Mouse (Mus musculus) layer of hippocampus, postnatal 36 days (tissue): ENCODE data around the gene Pth2r. TPM values are rescaled to one million over a fixed set of nuclear protein-coding genes. Genes with fewer than 3 reads are reported as not detected.

ENCODE experiments used
- total RNA-seq, 2 experiments: library from RNA; stranded (reverse); gene quantifications; 2 replicates each; pipeline ENCODE4 v1.2.3; 2021

Gene Pth2r
- total RNA-seq, 2 experiments from 2014 or later: 0.17 to 0.30 TPM

Other genes starting within 250 kb of the Pth2r start
- not detected for gene Akr1cl, start 249.3 kb upstream of the Pth2r start, total RNA-seq
- gene Cryge, start 230.9 kb upstream of the Pth2r start, total RNA-seq: not detected
- gene Crygd, start 218.6 kb upstream of the Pth2r start, total RNA-seq: not detected
- gene Crygc, start 208.4 kb upstream of the Pth2r start, total RNA-seq: not detected
- gene Crygb, start 199.8 kb upstream of the Pth2r start, total RNA-seq: not detected
- 1 to 10 TPM; 1.1 to 1.8 TPM for gene Cryga, start 178.7 kb upstream of the Pth2r start, total RNA-seq
- gene Gm28845, start 162.5 kb upstream of the Pth2r start, total RNA-seq: not detected
- gene D630023F18Rik, start 158.8 kb upstream of the Pth2r start, total RNA-seq: 1 to 10 TPM; 7.9 to 9.9 TPM
- 10 to 100 TPM; 45.6 to 48.5 TPM for gene Idh1, start 95.6 kb upstream of the Pth2r start, total RNA-seq
- 10 to 100 TPM; 41.9 to 44.0 TPM for gene Pikfyve, start 95.4 kb upstream of the Pth2r start, total RNA-seq